Mouse (Mus musculus) hindbrain, embryonic 16.5 days (tissue): ENCODE measurements around the gene Ager. TPM values are rescaled to one million over a fixed set of nuclear protein-coding genes. Genes with fewer than 3 reads are reported as not detected.
A peak's percentile ranks its signal among the peaks of the same experiment; 100 is the strongest.

Source experiments
- ATAC-seq: fragments of 200-750 bp; cut with Nextera tagmentation; 2 replicates; pipeline ENCODE4 v1.8.0; 2017; ENCODE audit warnings: moderate TSS enrichment, moderate library complexity
- H3K27ac ChIP-seq: fragments of 300-500 bp; sonication (generic); 2 replicates; pipeline ENCODE4 v1.5.1; 2014; ENCODE audit warnings: low read depth, mild to moderate bottlenecking, control low read depth, low read length, moderate library complexity
- H3K27me3 ChIP-seq: fragments of 300-500 bp; sonication (generic); replicated peaks from 2 replicates; pipeline ENCODE4 v1.6.1; 2014; ENCODE audit warnings: low read length; ENCODE audit not compliant: control insufficient read depth, insufficient read depth
- H3K36me3 ChIP-seq: fragments of 300-500 bp; sonication (generic); 2 replicates; pipeline ENCODE4 v1.6.1; 2014; ENCODE audit warnings: mild to moderate bottlenecking, low read length, moderate library complexity, mixed read lengths; ENCODE audit not compliant: control insufficient read depth, insufficient read depth
- H3K4me1 ChIP-seq: fragments of 300-500 bp; sonication (generic); 2 replicates; pipeline ENCODE4 v1.6.1; 2014; ENCODE audit warnings: low read depth, low read length; ENCODE audit not compliant: control insufficient read depth, insufficient read depth
- H3K4me2 ChIP-seq: fragments of 300-500 bp; sonication (generic); 2 replicates; pipeline ENCODE4 v1.6.1; 2014; ENCODE audit warnings: mild to moderate bottlenecking, low read length, control low read depth, moderate library complexity
- H3K4me3 ChIP-seq: fragments of 300-500 bp; sonication (generic); 2 replicates; pipeline ENCODE4 v1.5.1; 2014; ENCODE audit warnings: mild to moderate bottlenecking, low read length, control low read depth, moderate library complexity
- H3K9ac ChIP-seq: fragments of 300-500 bp; sonication (generic); 2 replicates; pipeline ENCODE4 v1.6.1; 2014; ENCODE audit warnings: low read depth, mild to moderate bottlenecking, control low read depth, low read length, moderate library complexity
- H3K9me3 ChIP-seq: fragments of 300-500 bp; sonication (generic); 2 replicates; pipeline ENCODE4 v1.6.1; 2014; ENCODE audit warnings: mild to moderate bottlenecking, low read length, moderate library complexity; ENCODE audit not compliant: control insufficient read depth
- WGBS: fragments of 180-500 bp; shearing (Covaris S2); extraction: QIAGEN DNeasy Blood & Tissue Kit; methylation state at CpG from one replicate; pipeline ENCODE4 v1.1.7; 2014; 5-methylcytosine and 5-hydroxymethylcytosine counted together
- polyA plus RNA-seq: library from polyadenylated mRNA; unstranded; fragments of >200 nt; fragmentation: Nextera tagmentation; extraction: Ambion mirVana; gene quantifications from 2 replicates; pipeline ENCODE4 v1.2.1, GENCODE M21; 2015

The Ager gene
- polyA plus RNA-seq, 1 experiment from 2014 or later, result 1.6 TPM

DNA sequence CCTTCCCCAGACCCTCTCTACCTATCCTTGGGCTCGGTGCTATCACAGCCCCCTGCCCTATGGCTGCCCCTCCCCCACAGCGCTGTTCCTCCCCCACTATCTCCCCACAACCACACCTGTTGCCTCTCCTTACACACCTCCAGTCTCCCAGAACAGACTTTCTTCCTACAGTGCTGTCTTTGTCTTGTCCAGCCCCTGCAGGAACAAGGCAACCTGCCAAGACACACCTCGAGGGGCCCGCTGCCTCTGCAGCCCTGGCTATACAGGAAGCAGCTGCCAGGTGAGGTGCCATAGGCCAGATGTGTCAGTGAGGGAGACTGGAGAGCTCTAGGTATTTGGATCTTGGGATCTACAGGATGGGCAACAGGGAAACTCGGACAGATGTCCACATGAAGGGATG lies 21.1 kb upstream of the Ager start:
- Histone ChIP-seq H3K4me2 (no peak overlapping the region), H3K9me3 (no peaks in the 10 kb centered on the region), H3K9ac (no peak overlapping the region), H3K36me3 (no peaks in the 10 kb centered on the region), H3K27me3 (no peaks in the 10 kb centered on the region), H3K4me3 (no peak overlapping the region), H3K27ac (no peak overlapping the region), H3K4me1 (no peaks in the 10 kb centered on the region)
- WGBS, result 80% methylated on average over 4 of the region's 5 CpGs
- ATAC-seq, result no peak

DNA sequence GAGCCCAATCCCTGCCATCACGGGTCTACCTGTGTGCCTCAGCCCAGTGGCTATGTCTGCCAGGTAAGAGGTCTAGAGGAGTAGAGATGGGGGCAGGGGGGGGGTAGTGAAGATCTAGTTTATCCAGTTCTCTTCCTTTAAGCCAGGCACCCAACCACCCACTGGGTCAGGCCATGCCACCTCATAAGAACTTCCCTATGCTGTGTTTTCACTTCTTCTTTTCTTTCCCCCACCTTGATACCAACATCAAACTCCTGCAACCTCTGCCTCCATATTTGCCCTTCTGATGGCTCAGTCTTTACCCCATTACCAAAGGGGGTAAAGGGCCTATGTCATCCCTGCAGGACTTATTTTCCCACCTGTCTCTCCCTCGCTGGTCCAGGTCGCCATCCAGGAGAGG lies 19.6 kb upstream of the Ager start:
- Histone ChIP-seq H3K27me3 (no peaks in the 10 kb centered on the region), H3K9ac (no peak overlapping the region), H3K36me3 (no peaks in the 10 kb centered on the region), H3K4me2 (no peak overlapping the region), H3K27ac (no peak overlapping the region), H3K4me3 (no peak overlapping the region), H3K9me3 (no peaks in the 10 kb centered on the region), H3K4me1 (no peaks in the 10 kb centered on the region)
- no peak for ATAC-seq
- WGBS, result 92% methylated on average over 3 of the region's 3 CpGs

DNA sequence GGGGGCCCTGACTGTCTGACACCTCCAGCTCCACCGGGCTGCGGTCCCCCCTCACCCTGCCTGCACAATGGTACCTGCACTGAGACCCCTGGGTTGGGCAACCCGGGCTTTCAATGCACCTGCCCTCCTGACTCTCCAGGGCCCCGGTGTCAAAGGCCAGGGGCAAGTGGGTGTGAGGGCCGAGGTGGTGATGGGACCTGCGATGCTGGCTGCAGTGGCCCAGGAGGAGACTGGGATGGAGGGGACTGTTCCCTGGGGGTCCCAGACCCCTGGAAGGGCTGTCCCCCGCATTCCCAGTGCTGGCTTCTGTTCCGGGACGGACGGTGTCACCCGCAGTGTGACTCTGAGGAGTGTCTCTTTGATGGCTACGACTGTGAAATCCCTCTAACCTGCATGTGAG lies 15.1 kb upstream of the Ager start:
- H3K4me2 ChIP-seq, result no peak overlapping the region
- no peaks in the 10 kb centered on the region for H3K27me3 ChIP-seq
- H3K36me3 ChIP-seq, result no peaks in the 10 kb centered on the region
- H3K4me3 ChIP-seq, result no peak overlapping the region
- H3K9ac ChIP-seq, result no peak overlapping the region
- no peak overlapping the region for H3K27ac ChIP-seq
- no peak for ATAC-seq
- no peaks in the 10 kb centered on the region for H3K9me3 ChIP-seq
- WGBS, result 88% methylated on average over 12 of the region's 12 CpGs
- H3K4me1 ChIP-seq, result peaks cover 10% of the 10 kb centered on the region

DNA sequence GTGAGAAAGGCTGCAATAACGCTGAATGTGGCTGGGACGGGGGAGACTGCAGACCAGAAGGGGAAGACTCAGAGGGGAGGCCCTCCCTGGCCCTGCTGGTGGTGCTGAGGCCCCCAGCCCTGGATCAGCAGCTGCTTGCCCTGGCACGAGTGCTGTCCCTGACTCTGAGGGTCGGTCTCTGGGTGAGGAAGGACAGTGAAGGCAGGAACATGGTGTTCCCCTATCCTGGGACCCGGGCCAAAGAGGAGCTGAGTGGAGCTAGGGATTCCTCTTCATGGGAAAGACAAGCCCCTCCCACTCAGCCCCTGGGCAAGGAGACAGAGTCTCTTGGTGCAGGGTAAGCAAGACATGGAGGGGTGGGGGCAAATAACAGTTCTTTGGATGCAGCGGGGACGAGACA lies 14.3 kb upstream of the Ager start:
- Histone ChIP-seq H3K4me2 (no peak overlapping the region), H3K4me3 (no peak overlapping the region), H3K9ac (no peak overlapping the region), H3K9me3 (no peaks in the 10 kb centered on the region), H3K27me3 (no peaks in the 10 kb centered on the region), H3K4me1 (peaks cover 15% of the 10 kb centered on the region), H3K36me3 (no peaks in the 10 kb centered on the region), H3K27ac (no peak overlapping the region)
- 60% methylated on average over 7 of the region's 7 CpGs for WGBS
- ATAC-seq, result no peak

DNA sequence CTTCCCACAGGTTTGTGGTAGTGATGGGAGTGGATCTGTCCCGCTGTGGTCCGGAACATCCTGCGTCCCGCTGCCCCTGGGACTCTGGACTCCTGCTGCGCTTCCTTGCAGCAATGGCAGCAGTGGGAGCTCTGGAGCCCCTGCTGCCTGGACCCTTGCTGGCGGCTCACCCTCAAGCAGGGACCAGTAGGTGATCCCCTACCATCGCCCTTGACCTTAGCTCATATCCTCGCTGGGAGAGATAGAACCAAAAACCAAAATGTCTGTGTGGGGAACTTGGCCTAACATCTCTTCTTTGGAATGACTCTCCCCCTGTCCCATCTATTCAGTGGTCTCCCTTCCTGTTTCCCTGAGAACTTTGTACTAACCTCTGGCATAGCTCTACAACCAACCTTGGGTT lies 13.8 kb upstream of the Ager start:
- no peak for ATAC-seq
- 81% methylated on average over 7 of the region's 8 CpGs for WGBS
- Histone ChIP-seq H3K4me1 (peaks cover 15% of the 10 kb centered on the region), H3K4me3 (no peak overlapping the region), H3K27ac (no peak overlapping the region), H3K9ac (no peak overlapping the region), H3K4me2 (no peak overlapping the region), H3K9me3 (no peaks in the 10 kb centered on the region), H3K36me3 (no peaks in the 10 kb centered on the region), H3K27me3 (no peaks in the 10 kb centered on the region)

DNA sequence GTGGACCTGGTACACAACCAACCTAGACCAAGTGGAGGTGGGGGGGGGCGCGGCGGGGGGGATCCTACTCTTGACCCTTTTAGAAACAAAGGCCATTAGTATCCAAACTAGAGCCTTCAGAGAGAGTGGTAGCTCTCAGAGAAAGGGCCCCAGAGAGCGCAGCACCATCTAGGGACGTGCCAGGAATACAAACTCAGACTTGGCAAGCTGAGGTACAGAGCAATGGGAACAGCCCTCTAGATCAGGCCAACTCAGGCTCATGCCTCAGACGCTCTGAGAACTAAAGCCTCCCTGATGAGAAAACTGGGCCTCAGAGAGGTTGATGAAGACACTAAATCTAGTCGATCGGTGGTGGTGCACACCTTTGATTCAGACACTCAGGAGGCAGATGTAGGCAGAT lies 12.5 kb upstream of the Ager start:
- peaks cover 15% of the 10 kb centered on the region for H3K4me1 ChIP-seq
- H3K27me3 ChIP-seq, result no peaks in the 10 kb centered on the region
- no peaks in the 10 kb centered on the region for H3K9me3 ChIP-seq
- H3K4me3 ChIP-seq, result no peak overlapping the region
- WGBS, result 82% methylated on average over 8 of the region's 8 CpGs
- no peak overlapping the region for H3K9ac ChIP-seq
- H3K36me3 ChIP-seq, result no peaks in the 10 kb centered on the region
- ATAC-seq, result no peak
- H3K4me2 ChIP-seq, result no peak overlapping the region
- H3K27ac ChIP-seq, result 0 out of 2 replicates have a peak overlapping the region, but pooled peaks have one; percentile 39

DNA sequence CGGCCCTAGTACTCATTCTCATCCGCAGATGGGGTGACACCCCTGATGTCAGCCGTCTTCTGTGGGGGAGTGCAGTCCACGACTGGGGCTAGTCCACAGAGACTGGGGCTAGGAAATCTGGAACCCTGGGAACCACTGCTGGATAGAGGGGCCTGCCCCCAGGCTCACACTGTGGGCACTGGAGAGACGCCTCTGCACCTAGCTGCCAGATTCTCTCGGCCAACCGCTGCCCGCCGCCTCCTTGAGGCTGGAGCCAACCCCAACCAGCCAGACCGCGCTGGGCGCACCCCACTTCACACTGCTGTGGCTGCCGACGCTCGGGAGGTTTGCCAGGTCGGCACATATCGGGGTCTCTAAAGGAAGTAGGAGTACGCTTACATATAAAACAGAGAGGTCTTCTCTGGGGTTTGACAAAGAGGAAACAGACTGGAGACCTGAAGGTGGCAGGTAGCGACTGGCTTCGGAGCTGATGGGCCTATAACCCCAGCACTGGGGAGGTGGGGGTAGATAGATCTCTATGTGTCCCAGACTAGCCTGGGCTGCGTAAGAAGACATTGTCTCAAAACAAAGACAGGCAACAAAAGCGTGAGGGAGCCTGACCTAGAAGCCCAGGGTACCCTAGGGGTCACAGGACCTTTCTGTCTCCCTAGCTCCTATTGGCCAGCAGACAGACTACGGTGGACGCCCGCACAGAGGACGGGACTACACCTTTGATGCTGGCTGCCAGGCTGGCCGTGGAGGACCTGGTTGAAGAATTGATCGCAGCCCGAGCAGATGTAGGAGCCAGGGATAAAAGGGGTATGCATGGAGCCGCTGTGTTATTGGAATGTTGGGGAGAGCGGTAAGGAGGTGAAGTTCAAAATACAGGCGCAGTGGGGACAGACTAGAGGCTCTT lies 11.5 kb upstream of the Ager start:
- no peaks in the 10 kb centered on the region for H3K36me3 ChIP-seq
- H3K4me3 ChIP-seq, result peak overlapping the region; percentile 70
- H3K4me1 ChIP-seq, result peaks cover 22% of the 10 kb centered on the region
- H3K27me3 ChIP-seq, result no peaks in the 10 kb centered on the region
- no peaks in the 10 kb centered on the region for H3K9me3 ChIP-seq
- peak overlapping the region; percentile 69 for H3K4me2 ChIP-seq
- WGBS, result 15% methylated on average over 32 of the region's 32 CpGs
- peak overlapping the region; percentile 81 for H3K9ac ChIP-seq
- peak; percentile 13 for ATAC-seq
- H3K27ac ChIP-seq, result peak overlapping the region; percentile 99

DNA sequence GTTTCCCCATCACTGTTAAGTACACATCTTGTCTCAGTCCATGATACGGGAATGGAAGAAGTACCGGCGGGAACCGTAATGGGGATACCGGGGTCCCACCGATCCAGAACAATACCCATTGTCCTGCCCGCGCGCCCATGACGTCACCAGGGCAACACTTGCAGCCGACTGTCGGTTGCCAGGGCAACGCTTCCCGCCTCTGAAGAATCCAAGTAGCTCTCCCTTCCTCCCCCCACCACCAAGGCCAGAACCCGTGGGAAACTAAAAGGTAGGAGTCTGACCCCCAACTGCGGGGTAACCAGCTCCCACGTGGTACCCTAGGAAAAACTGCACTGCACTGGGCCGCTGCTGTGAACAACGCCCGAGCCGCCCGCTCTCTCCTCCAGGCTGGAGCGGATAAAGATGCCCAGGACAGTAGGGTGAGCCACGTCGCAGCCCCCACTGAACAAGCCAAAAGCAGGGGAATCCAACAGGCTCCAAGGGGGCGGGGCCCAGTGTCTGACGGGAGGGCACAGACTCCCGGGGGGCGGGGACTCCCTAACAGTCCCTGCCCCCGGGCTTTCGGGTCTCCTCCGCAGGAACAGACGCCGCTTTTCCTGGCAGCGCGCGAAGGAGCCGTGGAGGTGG lies 10.8 kb upstream of the Ager start:
- Histone ChIP-seq H3K4me3 (peak overlapping the region; percentile 70), H3K36me3 (no peaks in the 10 kb centered on the region), H3K27me3 (no peaks in the 10 kb centered on the region), H3K9ac (peak overlapping the region; percentile 81), H3K4me2 (peak overlapping the region; percentile 69), H3K27ac (peak overlapping the region; percentile 99), H3K9me3 (no peaks in the 10 kb centered on the region), H3K4me1 (peaks cover 27% of the 10 kb centered on the region)
- 0% methylated on average over 36 of the region's 38 CpGs for WGBS
- ATAC-seq, result peak; percentile 84

DNA sequence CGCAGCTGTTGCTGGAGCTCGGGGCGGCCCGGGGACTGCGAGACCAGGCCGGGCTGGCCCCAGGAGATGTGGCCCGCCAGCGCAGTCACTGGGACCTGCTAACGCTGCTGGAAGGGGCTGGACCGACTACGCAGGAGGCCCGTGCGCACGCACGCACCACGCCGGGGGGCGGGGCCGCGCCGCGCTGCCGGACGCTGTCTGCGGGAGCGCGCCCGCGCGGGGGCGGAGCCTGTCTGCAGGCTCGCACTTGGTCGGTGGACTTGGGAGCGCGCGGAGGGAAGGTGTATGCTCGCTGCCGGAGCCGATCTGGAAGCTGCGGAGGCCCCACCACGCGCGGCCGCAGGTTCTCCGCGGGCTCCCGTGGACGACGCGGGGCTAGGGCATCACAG lies 10.2 kb upstream of the Ager start:
- H3K9ac ChIP-seq, result peak overlapping the region; percentile 81
- WGBS, result under 1% methylated on average over 41 of the region's 50 CpGs
- ATAC-seq, result peak; percentile 85

More for the DNA sequence above, 10.2 kb upstream of the Ager start:
- Histone ChIP-seq H3K36me3 (no peaks in the 10 kb centered on the region), H3K4me1 (peaks cover 27% of the 10 kb centered on the region), H3K27ac (peak overlapping the region; percentile 99), H3K9me3 (no peaks in the 10 kb centered on the region), H3K4me2 (peak overlapping the region; percentile 69), H3K27me3 (no peaks in the 10 kb centered on the region), H3K4me3 (peak overlapping the region; percentile 70)
